Mouse (Mus musculus) gastrocnemius, postnatal 25 days (tissue): ENCODE results near the gene Ngef. TPM values are rescaled to one million over a fixed set of nuclear protein-coding genes. Genes with fewer than 3 reads are reported as not detected.
"Not testable (repeated sequence)": the region's sequence is repeated elsewhere in the genome, so short reads cannot be mapped to it uniquely, and the experiment has no call there.

Source experiments
- DNase-seq: peaks from one replicate; pipeline ENCODE4 v3.0.0; 2022
- total RNA-seq, 2 experiments: library from RNA; stranded (reverse); gene quantifications; 1 replicate in 1 of 2; 2 replicates in 1 of 2; pipeline ENCODE4 v1.2.3; 2021

The Ngef gene
- total RNA-seq, 2 experiments from 2014 or later, result 0.28 to 0.35 TPM

DNA sequence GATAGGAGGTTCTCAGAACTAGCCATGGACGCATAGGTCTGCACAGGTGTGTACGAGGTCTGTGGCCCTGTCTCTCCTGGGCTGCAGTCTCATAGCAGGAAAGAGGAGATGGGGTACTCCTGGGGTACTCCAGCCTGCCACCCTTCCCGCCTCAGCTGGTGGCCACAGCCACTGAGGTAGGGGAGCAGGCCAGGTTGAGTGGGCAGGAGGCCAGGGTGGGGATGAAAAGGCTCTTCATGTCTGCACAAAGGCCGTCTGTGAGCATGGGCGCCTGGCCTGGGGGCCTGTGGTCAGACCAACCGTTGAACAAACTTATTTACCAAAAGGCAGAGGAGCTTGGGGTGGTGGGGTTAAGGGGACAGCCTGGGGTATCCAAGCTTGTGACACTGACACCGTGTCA, 101.8 kb downstream of the Ngef start:
- no peak for DNase-seq

DNA sequence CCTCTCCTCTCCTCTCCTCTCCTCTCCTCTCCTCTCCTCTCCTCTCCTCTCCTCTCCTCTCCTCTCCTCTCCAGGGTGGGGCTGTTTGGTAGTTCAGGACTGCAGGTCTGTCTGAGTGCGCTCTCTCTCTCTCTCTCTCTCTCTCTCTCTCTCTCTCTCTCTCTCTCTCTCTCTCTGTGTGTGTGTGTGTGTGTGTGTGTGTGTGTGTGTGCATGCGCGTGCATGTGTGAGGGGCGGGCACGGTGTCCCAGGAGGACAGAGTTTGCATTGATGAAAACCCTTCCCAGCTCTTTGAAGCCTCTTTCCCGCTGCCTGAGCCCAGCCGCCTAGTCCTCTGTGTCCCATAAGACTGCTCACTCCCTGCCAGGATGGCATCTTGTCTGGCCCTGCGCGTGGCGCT, 103.7 kb downstream of the Ngef start, which contains the start of gene Snorc:
Gene Snorc (plus strand): TSS at position 301 of the 400 bp plus-strand sequence.
- DNase-seq, result not testable (repeated sequence)

DNA sequence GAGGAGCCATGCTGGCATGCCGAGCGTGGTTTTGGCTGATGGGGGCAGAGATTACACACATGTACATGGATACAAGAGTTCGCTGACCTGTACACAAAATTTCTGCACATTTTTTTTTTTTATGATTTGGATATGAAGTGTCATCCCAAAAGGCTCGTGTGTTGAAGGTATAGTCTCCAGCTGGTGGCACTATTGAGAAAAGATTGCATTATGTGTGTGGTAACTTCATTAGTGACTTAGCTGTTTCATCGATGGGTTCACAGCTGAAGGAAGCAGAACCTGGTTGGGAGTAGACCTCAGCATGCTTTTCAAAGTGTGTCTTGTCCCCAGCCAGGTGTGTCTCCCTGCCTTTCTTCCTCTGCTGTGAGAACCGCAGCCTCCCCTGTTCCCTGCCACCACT, 105.3 kb downstream of the Ngef start:
- DNase-seq, result no peak

DNA sequence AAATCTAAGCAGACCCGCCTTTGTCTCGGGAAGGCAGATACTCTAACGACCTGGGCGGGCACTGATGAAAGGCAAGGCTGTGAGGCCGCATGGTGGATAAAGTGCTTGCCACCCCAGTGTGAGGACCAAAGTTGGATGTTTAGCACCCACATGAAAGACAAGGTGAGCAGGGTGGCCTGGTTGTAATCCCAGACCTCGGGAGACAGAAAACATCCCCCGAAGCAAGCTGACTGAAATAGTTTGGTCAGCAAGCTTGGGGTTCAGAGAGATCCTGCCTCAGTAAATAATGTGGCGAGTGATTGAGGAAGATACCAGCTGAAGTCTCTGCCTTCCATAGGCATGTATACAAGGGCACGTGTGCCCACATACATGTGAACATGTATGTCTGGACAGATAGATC, 106.2 kb downstream of the Ngef start:
- DNase-seq, result no peak

DNA sequence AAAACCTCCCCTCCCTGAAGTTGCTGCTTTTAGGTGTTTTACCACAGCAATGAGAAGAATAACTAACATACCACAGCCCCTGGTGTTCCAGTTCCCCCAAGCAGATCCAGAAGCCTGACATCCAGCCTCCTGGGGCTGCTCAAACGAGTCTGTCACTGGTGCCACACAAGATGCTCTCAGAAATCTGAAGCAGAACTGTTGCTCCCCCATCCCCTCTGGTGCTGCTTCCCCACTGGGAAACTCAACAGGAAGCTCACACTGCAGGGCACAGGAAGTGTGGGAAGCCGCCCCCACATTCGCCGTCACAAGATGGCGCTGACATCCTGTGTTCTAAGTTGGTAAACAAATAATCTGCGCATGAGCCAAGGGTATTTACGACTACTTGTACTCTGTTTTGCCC, 113.8 kb downstream of the Ngef start:
- DNase-seq, result not testable (repeated sequence)

DNA sequence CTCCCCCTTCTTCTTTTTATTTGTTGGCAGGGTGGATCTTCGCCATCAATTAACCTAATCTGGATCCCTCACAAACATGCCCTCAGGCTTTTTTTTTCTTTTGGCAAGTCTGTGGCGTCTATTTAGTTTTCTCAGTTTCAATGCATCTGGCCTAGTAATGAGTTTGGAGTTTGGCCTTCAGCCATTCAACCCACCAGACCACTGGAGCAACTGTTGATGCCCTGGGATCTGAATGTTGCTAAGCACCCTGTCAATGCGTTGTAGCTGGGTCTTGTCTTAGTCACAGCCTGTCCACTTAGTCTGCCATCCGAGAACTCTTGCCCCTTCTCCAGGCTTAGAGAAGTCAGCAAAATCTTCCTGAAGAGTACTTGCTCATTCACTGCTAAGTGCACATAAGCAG, 115.6 kb downstream of the Ngef start:
- no peak for DNase-seq

DNA sequence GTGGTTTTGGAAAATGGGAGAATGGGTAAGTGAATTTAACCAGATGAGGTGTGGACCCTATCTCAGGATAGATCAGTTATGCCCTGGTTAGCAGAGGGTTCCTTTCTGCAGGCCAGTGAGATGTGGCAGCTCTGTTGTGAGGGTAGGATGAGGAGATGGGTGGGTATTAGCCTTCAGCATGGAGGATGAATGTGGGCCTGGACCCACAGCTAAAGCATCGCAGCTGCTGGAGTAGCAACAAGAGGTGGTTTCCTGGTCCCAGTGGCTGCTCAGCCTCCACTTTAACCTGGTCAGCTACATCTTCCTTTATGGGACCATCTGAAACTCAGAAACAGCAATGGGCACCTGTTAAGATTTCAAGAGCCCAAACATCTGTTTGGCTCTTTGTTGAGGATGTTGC, 117.2 kb downstream of the Ngef start:
- no peak for DNase-seq

DNA sequence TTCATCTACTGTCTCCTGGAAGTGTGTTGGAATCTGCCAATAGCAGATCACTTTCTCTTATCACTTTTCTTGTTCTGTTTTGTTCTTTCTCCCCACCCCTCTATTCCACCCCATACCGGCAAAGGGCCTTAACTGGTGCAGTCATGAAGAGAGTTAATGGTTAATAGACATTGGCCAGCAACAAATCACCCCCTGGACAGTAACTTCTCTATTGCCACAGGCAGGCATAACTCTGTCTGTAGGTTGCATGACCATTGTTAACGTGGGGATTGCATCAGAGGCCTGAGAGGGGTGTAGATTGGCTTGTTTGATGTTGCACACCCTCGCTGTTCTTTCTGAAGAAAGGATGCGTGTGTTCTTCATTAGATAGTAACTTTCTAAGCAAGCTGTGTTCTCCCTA, 124.2 kb downstream of the Ngef start:
- no peak for DNase-seq

DNA sequence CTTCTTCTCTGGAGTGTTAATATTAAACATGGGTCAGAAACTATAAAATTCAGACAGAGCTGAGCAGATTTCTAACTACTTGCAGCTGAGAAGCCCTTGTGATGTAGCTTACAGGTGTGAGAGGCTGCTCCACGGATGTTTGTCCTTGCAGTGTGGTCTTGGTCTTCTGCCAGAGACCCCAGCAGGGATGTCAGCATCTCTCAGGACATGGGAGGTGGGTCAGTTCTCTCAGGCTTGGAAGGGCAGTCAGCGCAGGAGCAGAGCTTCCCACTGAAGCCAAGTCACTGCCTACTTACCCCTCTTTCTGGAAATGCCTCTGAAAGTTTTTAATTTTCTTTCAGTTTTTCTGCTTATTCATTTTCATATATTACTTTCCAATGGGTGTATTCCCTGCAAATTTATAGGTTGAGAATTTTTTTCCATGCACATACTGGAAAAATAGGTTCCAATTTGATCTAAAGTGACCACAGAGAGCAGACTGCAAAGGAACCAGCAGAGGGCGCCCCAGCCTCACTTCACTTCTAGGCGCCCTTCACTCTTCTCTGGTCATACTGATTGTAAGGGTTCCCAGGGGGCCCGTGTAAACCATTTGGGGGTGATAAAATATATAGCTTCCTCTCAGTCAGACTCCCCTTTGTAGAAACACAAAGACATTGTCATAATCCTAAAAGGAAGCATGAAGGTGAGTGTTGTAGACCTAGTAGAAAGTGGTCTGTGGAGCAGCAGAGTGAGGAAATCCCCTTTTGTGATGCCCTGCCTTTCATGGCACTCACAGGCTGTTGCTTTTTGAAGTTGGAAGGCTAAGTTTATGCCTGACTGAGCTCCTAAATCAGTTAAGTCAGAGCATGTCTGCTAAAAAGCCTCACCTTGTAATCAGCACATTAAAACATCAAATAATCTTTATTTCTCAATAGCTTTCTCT, 126.2 kb downstream of the Ngef start:
- DNase-seq, result no peak

DNA sequence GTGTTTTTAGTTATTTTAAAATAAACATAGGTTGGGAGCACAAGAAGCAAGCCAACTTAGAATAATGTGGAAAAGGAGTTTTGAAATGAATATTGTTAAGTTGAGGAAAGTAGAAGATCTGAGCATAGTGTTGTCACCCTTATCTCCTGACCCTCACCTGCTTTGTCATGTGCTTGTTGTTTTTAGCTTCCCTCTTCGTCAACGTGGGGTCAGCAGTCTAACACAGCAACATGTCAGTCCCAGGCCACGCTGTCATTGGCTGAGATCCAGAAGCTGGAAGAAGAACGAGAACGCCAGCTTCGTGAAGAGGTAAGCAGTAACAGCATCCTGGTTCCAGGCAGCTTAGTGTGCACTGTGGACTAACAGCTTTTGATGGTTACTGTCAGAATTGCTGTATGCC, 137.1 kb downstream of the Ngef start:
- DNase-seq, result no peak

DNA sequence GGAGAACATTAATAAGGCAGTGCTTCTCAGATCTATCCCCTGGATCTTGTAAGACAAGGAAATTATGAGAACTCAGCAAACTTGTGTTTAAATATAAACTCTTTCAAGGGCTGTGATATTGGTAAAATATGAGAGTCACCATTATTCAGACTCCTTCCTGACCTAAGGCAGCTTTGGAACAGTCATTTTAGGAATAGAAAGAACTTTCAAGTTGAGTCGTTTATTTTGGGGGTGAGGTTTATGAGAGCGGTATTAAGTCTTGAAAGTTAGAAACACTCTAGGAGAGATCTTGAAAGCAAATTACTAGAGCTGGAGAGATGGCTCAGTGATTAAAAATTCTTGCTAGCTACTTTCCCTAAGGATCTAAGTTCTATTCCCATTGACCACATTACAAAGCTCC, 138.5 kb downstream of the Ngef start:
- DNase-seq, result no peak

Other genes with a start within 250 kb of the Ngef start
- gene Gigyf2, start 246.9 kb downstream of the Ngef start, total RNA-seq, result 10 to 100 TPM; 31.6 to 34.7 TPM
- gene Kcnj13, start 179.1 kb downstream of the Ngef start, total RNA-seq, result not detected
- gene Snorc, start 103.6 kb downstream of the Ngef start, total RNA-seq, result not detected
- gene Neu2, start 64.0 kb downstream of the Ngef start, total RNA-seq, result 10 to 100 TPM; 15.8 to 18.7 TPM
- gene Inpp5d, start 46.4 kb upstream of the Ngef start, total RNA-seq, result 1 to 10 TPM; 1.9 to 5.3 TPM
- 10 to 100 TPM; 16.1 to 17.6 TPM for gene Atg16l1, start 182.0 kb upstream of the Ngef start, total RNA-seq
- gene Sag, start 229.8 kb upstream of the Ngef start, total RNA-seq, result under 1 TPM in 1 of 2 experiments, not detected in 1; 0.24 TPM